Mouse (Mus musculus): ENCODE data around the gene Rnf144b. TPM values are rescaled to one million over a fixed set of nuclear protein-coding genes. Genes with fewer than 3 reads are reported as not detected.

Gene Rnf144b
- polyA plus RNA-seq (2012; rRNA removed), result 1.0 and 2.2 TPM in 2 replicates

DNA sequence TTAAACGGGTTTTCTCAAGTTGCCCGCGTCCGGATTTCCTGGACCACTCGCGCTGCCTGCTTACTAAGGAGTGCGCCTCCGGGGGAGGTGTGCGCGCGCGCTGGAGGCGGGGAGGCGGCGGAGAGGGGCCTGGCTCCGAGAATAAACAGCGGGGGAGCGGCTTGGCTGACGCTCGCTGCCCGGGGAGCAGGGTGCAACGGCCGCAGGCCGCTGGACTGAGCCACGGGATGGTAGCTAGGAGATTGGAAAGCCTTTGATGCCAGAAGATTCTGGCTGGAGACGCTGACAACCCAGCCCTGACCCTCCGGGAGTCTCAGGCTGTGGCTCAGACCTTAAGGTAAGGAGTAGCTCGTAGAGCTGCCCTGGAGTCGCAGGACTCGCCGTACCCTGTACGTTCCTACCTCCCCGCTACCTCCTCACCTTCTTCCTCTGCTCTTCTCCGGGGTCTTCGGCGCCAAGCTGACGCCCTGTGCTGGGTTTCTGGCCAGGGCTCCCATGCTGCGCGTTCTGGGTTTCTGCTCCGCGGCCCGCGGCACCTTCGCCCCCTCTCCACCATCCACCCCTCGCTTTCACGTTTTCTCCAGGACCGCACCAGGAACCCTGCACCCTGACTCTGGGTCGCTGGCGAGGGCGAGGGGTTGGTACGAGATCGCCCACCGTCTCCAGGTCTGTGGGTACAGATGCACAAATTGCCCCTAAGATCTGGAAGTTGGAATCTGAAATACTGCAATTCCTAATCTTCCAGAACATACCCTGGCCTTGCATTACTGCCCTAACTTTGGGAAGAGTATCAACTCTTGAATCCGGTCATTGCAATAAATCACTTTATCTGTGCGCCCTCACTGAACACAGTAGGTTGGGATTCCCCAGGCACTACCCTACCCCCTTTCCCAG lies at the start of gene Rnf144b:
Rnf144b (plus strand) TSS at position 120 of the 894 bp plus-strand sequence.
- peak; percentile 67 for DNase-seq (ENCODE audit: low read depth)
- no peak for TF ChIP-seq CTCF (IDR thresholded peaks at IDR 0.05; ENCODE audit: borderline replicate concordance, extremely low read depth, insufficient read depth, insufficient read length)
- no peak for TF ChIP-seq POLR2A (IDR thresholded peaks at IDR 0.05; ENCODE audit: borderline replicate concordance, extremely low read depth, insufficient read depth, insufficient read length, poor library complexity, severe bottlenecking)

DNA sequence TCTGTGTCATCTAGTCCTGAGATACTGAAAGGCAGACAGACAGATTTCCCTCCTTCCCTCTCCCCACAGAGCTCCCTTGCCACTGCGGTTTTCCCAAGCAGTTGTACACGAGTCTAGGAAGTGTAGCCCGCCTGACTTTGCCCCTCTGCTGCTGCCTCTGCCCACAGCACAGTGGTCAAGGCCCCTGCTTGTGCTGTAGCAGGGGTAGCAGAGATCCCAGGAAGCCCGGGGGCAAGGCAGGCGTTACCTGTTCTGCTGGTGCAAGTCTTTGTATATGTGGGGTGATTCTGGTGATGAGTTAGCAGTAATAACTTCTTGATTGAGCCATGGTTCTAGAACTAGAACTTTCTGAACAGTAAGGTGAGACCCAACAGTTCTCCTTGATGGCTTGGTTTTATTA lies 46.3 kb upstream of the Rnf144b start:
- TF ChIP-seq POLR2A (IDR thresholded peaks at IDR 0.05; ENCODE audit: borderline replicate concordance, extremely low read depth, insufficient read depth, insufficient read length, poor library complexity, severe bottlenecking) (no peak), CTCF (IDR thresholded peaks at IDR 0.05; ENCODE audit: borderline replicate concordance, extremely low read depth, insufficient read depth, insufficient read length) (no peak)
- DNase-seq (ENCODE audit: low read depth), result no peak

DNA sequence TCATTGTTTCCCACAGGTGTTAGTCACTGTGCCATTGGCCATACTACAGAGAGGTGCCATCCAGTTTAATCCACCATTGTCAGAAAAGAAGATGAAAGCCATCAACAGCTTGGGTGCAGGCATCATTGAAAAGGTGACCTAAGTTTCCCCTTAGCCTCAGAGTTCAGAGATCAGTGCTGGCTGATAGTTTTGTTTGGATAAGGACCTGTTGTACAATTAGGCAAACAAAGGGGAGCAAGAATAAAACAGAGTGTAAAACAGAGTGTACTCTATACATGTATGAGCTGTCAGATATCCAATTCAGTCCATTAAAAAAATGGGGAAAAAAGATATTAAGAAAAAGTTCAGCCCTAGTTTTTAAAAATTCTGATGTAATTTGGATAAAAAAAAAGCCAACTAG lies 45.1 kb upstream of the Rnf144b start:
- TF ChIP-seq CTCF (IDR thresholded peaks at IDR 0.05; ENCODE audit: borderline replicate concordance, extremely low read depth, insufficient read depth, insufficient read length) (no peak), POLR2A (IDR thresholded peaks at IDR 0.05; ENCODE audit: borderline replicate concordance, extremely low read depth, insufficient read depth, insufficient read length, poor library complexity, severe bottlenecking) (no peak)
- no peak for DNase-seq (ENCODE audit: low read depth)

- TF ChIP-seq POLR2A (IDR thresholded peaks at IDR 0.05; ENCODE audit: borderline replicate concordance, extremely low read depth, insufficient read depth, insufficient read length, poor library complexity, severe bottlenecking) (no peak), CTCF (IDR thresholded peaks at IDR 0.05; ENCODE audit: borderline replicate concordance, extremely low read depth, insufficient read depth, insufficient read length) (peak; percentile 12; the same call in 1 of the 2 replicates)
- DNase-seq (ENCODE audit: low read depth), result no peak
These were observed 43.7 kb upstream of the Rnf144b start for GRCm38 (mm10) chr13:47078799-47079198.

- TF ChIP-seq POLR2A (IDR thresholded peaks at IDR 0.05; ENCODE audit: borderline replicate concordance, extremely low read depth, insufficient read depth, insufficient read length, poor library complexity, severe bottlenecking), result no peak
- TF ChIP-seq CTCF (IDR thresholded peaks at IDR 0.05; ENCODE audit: borderline replicate concordance, extremely low read depth, insufficient read depth, insufficient read length), result peak; percentile 10; the same call in 1 of the 2 replicates
- DNase-seq (ENCODE audit: low read depth), result no peak
These were observed 41.5 kb upstream of the Rnf144b start for GRCm38 (mm10) chr13:47080905-47081505.

DNA sequence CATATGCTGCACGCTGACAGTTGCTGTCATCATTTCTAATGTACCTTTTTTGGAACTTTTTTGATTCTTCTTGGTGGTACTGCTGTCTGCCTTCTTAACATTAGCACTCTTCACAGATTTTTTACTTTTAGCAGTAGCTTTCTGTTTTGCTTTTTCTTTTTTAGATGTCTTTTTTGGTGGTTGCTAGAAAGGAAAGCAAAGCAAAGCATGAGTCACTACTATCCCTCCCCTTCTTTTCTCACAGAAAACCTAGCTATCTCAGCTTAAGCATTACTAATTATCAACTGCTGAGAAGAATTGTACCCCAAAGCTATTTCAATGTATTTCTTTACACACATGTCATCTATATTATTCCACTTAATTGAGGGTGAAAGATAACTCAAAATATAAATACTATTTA lies 34.0 kb upstream of the Rnf144b start:
- no peak for DNase-seq (ENCODE audit: low read depth)
- TF ChIP-seq CTCF (IDR thresholded peaks at IDR 0.05; ENCODE audit: borderline replicate concordance, extremely low read depth, insufficient read depth, insufficient read length), result no peak
- no peak for TF ChIP-seq POLR2A (IDR thresholded peaks at IDR 0.05; ENCODE audit: borderline replicate concordance, extremely low read depth, insufficient read depth, insufficient read length, poor library complexity, severe bottlenecking)

DNA sequence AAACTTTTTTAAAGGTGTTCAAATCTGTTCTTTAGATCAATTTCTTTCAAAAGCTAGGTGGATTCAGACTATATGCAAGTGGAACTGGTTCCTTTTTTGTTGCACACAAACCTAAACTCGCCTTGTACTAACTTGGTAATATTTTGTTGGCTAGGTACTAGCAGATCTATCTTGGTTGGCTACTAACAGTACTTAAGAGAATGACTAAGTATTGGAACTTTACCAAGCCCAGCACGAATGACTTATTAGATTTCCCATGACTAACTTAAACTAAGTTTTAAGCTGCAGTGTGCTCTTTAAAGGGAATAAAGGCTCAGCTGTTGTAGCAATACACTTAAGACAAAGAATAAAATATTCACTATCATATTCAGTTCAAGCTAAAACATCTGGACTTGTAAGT lies 33.2 kb upstream of the Rnf144b start:
- DNase-seq (ENCODE audit: low read depth), result no peak

DNA sequence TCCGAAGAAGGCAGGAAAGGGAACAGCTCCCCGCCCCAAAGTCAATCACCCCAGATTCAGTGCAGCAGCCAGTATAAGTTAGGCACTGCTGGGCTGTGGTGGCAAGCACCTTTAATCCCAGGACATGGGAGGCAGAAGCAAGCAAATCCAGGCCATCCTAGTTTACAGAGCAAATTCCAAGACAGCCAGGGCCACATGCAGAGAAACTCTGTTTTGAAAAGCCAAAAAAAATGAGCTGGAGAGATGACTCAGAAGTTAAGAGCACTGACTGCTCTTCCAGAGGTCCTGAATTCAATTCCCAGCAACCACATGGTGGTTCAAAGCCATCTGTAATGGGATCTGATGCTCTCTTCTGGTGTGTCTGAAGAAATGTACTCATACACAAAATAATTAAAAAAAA lies 28.7 kb upstream of the Rnf144b start:
- no peak for DNase-seq (ENCODE audit: low read depth)
- TF ChIP-seq CTCF (IDR thresholded peaks at IDR 0.05; ENCODE audit: borderline replicate concordance, extremely low read depth, insufficient read depth, insufficient read length), result no peak

More for the DNA sequence above, 33.2 kb upstream of the Rnf144b start:
- no peak for TF ChIP-seq CTCF (IDR thresholded peaks at IDR 0.05; ENCODE audit: borderline replicate concordance, extremely low read depth, insufficient read depth, insufficient read length)
- TF ChIP-seq POLR2A (IDR thresholded peaks at IDR 0.05; ENCODE audit: borderline replicate concordance, extremely low read depth, insufficient read depth, insufficient read length, poor library complexity, severe bottlenecking), result no peak

DNA sequence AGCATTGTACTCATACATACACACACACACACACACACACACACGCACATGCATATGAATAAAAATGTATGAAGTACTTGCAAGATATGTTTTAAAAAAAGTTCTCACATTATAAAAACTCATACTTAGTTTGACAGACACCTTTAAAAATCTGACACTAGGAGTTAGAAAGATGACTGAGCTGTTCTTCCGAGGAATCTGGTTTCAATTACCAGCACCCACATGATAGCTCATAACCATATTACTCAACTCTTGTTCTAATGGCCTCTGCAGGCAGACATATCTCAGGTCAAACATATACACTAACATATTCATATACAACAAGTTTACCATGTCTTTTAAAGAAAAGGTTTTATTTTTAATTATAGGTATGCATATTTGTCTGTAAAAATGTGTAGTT lies 25.9 kb upstream of the Rnf144b start:
- no peak for DNase-seq (ENCODE audit: low read depth)
- TF ChIP-seq CTCF (IDR thresholded peaks at IDR 0.05; ENCODE audit: borderline replicate concordance, extremely low read depth, insufficient read depth, insufficient read length) (no peak), POLR2A (IDR thresholded peaks at IDR 0.05; ENCODE audit: borderline replicate concordance, extremely low read depth, insufficient read depth, insufficient read length, poor library complexity, severe bottlenecking) (no peak)

DNA sequence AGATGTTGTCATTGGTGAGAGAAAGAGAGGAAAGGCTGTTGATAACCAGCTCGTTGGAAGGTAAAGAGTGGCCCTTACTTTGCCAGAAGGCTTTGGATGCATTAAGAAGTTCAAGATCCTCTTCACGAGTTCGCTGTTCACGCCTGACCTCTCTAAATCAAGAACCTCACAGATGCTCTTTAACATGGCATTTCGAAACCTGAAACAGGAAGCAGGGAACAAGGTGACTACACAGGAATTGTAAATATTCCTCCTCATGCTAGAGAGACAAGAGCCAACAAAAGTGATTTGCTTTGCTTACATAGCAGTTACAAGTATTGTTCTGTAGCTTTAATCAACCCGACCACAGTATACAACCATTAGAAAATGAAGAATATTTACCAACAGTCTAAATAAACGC lies 23.2 kb upstream of the Rnf144b start:
- no peak for DNase-seq (ENCODE audit: low read depth)
- TF ChIP-seq POLR2A (IDR thresholded peaks at IDR 0.05; ENCODE audit: borderline replicate concordance, extremely low read depth, insufficient read depth, insufficient read length, poor library complexity, severe bottlenecking), result no peak
- no peak for TF ChIP-seq CTCF (IDR thresholded peaks at IDR 0.05; ENCODE audit: borderline replicate concordance, extremely low read depth, insufficient read depth, insufficient read length)

DNA sequence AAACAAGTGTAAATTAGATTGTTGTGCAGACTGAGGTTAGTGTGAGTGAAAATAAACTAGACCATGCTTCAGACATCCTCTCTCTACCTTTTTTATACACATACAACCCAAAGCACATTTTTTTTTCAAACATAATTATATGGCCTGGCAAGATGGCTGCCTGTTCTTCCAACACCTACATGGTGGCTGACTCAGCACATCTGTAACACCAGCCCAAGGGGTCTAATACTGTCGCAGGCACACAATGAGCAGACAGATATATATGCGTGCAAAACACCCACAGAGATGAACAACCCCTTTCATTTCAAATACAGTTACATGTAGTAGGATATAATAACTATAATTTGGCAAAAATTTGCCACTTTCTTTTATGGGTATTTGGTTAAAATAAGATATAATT lies 21.9 kb upstream of the Rnf144b start:
- no peak for DNase-seq (ENCODE audit: low read depth)
- no peak for TF ChIP-seq POLR2A (IDR thresholded peaks at IDR 0.05; ENCODE audit: borderline replicate concordance, extremely low read depth, insufficient read depth, insufficient read length, poor library complexity, severe bottlenecking)
- no peak for TF ChIP-seq CTCF (IDR thresholded peaks at IDR 0.05; ENCODE audit: borderline replicate concordance, extremely low read depth, insufficient read depth, insufficient read length)

- no peak for TF ChIP-seq POLR2A (IDR thresholded peaks at IDR 0.05; ENCODE audit: borderline replicate concordance, extremely low read depth, insufficient read depth, insufficient read length, poor library complexity, severe bottlenecking)
- no peak for TF ChIP-seq CTCF (IDR thresholded peaks at IDR 0.05; ENCODE audit: borderline replicate concordance, extremely low read depth, insufficient read depth, insufficient read length)
- no peak for DNase-seq (ENCODE audit: low read depth)
These were observed 18.3 kb upstream of the Rnf144b start for GRCm38 (mm10) chr13:47104146-47104545.

All from brain, embryonic 14.5 days (tissue).